Mouse (Mus musculus): Measurements from ENCODE around the gene Cdk9. TPM values are rescaled to one million over a fixed set of nuclear protein-coding genes. Genes with fewer than 3 reads are reported as not detected.
A peak's percentile ranks its signal among the peaks of the same experiment; 100 is the strongest.

Cdk9 gene
- total and polyA plus RNA-seq, 2 experiments from 2014 or later = 35.5 to 58.4 TPM

DNA sequence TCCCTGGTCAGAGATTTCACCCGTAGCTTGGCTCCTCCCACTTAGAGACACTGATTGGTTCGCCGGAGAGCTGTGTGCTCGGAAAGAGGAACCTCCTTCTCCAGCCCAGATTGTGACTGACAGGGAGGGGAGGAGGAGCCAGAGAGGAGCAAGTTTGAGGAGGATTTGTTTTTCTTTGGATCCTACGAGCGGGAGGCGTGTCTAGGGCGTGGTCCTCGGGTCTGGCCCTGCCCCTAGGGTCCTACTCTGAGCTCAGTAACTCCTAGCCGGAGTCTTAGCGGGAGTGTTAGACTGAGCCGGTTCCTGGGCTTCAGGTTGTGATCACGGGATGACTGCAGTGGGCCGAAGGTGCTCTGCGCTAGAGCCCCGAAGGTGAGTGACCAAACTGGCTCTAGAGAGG is 14.6 kb upstream of the Cdk9 start:
- peaks cover 11% of the 10 kb centered on the region for H3K4me1 ChIP-seq (ENCODE audit: control insufficient read depth, insufficient read depth)
- H3K4me2 ChIP-seq (ENCODE audit: low read depth, low read length) = peak overlapping the region; percentile 53
- peak; percentile 96 for ATAC-seq (ENCODE audit: insufficient read depth, low read depth)
- H3K27ac ChIP-seq (ENCODE audit: low read depth) = peak overlapping the region; percentile 87
- H3K9ac ChIP-seq (replicated peaks; ENCODE audit: low read depth, low read length) = peak overlapping the region; percentile 43
- TF ChIP-seq CTCF (IDR thresholded peaks at IDR 0.05; ENCODE audit: low read depth) = no peak
- no peak for TF ChIP-seq EP300 (IDR thresholded peaks at IDR 0.05; ENCODE audit: low read depth)
- H3K36me3 ChIP-seq (replicated peaks; ENCODE audit: control insufficient read depth, insufficient read depth, low read length) = no peaks in the 10 kb centered on the region
- no peaks in the 10 kb centered on the region for H3K27me3 ChIP-seq (ENCODE audit: control insufficient read depth, insufficient read depth, low read length)
- peak overlapping the region; percentile 51 for H3K4me3 ChIP-seq (ENCODE audit: low read depth, low read length)
- under 1% methylated on average over 16 of the region's 16 CpGs for WGBS
- DNase-seq (ENCODE audit: low spot score) = peak; percentile 98
- H3K9me3 ChIP-seq (replicated peaks; ENCODE audit: control insufficient read depth, low read length) = no peaks in the 10 kb centered on the region

DNA sequence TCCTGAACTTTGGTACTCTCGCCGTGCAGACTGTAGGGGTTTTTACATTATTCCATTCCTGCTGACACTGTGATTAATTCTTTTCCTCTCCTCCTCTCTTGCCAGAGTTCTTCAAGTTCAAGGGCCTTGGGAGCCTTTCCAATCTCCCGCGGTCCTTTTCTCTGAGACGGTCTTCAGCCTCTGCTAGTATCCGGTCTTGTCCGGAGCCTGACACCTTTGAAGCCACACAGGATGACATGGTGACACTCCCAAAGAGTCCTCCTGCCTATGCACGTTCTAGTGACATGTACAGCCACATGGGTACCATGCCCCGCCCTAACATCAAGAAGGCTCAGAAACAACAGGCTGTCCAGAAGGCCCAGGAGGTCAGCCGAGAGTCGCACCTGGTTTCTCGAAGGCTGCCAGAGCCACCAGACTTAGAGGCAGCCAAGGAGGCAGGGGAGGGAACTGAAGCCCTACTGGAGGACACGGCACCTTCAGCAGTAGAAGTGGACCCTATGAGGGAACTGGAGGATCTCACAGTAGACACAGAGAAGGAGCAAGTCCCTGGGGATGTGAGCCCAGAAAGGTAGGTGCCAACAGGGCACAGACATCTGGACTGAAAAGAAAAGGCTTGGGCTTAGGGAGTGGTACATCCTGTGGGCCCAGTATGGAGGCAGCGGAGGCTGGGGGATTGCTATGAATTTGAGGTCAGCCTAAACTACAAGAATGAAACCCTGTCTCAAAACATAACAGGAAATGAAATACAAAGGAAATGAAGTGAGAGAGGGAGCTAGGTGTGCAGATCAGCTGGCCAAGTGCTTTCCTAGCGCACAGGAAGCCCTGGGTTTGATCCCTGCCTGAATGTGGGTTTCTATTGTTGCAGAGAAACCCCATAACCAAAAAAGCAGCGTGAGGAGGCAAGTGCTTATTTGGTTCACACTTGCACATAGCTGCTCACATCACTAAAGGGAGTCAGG is 12.2 kb upstream of the Cdk9 start:
- H3K36me3 ChIP-seq (replicated peaks; ENCODE audit: control insufficient read depth, insufficient read depth, low read length) = no peaks in the 10 kb centered on the region
- H3K4me3 ChIP-seq (ENCODE audit: low read depth, low read length) = no peak overlapping the region
- no peaks in the 10 kb centered on the region for H3K4me1 ChIP-seq (ENCODE audit: control insufficient read depth, insufficient read depth)
- no peaks in the 10 kb centered on the region for H3K27me3 ChIP-seq (ENCODE audit: control insufficient read depth, insufficient read depth, low read length)
- no peak overlapping the region for H3K4me2 ChIP-seq (ENCODE audit: low read depth, low read length)
- DNase-seq (ENCODE audit: low spot score) = no peak
- H3K9me3 ChIP-seq (replicated peaks; ENCODE audit: control insufficient read depth, low read length) = no peaks in the 10 kb centered on the region
- H3K9ac ChIP-seq (replicated peaks; ENCODE audit: low read depth, low read length) = no peak overlapping the region
- no peak for TF ChIP-seq CTCF (IDR thresholded peaks at IDR 0.05; ENCODE audit: low read depth)
- TF ChIP-seq EP300 (IDR thresholded peaks at IDR 0.05; ENCODE audit: low read depth) = no peak
- 73% methylated on average over 16 of the region's 16 CpGs for WGBS
- H3K27ac ChIP-seq (ENCODE audit: low read depth) = peak overlapping the region; percentile 48; the same call in 1 of the 2 replicates
- ATAC-seq (ENCODE audit: insufficient read depth, low read depth) = no peak

DNA sequence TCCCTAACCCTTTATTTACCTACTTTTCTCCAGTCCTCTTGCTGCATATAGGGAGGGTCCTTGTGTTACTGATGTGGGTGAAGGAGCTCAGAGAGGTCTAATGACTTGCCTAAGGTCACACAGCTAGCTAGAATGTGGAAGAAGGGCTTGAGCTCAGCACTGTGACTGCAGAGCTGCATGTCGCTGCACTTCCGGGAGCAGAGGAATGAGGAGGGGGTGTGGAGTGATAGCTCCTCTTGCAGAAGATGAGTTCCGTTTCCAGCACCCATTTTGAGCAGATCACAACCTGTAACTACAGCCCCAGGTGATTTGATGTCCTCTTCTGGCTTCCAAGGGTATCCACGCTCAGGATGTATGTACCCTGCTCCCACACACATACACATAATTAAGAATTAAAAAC is 11.3 kb upstream of the Cdk9 start:
- WGBS = 70% methylated on average over 4 of the region's 4 CpGs
- TF ChIP-seq CTCF (IDR thresholded peaks at IDR 0.05; ENCODE audit: low read depth) = no peak
- TF ChIP-seq EP300 (IDR thresholded peaks at IDR 0.05; ENCODE audit: low read depth) = no peak
- Histone ChIP-seq H3K27ac (ENCODE audit: low read depth) (no peak overlapping the region), H3K9ac (replicated peaks; ENCODE audit: low read depth, low read length) (no peak overlapping the region), H3K4me1 (ENCODE audit: control insufficient read depth, insufficient read depth) (no peaks in the 10 kb centered on the region), H3K9me3 (replicated peaks; ENCODE audit: control insufficient read depth, low read length) (no peaks in the 10 kb centered on the region), H3K4me2 (ENCODE audit: low read depth, low read length) (no peak overlapping the region), H3K4me3 (ENCODE audit: low read depth, low read length) (no peak overlapping the region), H3K27me3 (ENCODE audit: control insufficient read depth, insufficient read depth, low read length) (no peaks in the 10 kb centered on the region), H3K36me3 (replicated peaks; ENCODE audit: control insufficient read depth, insufficient read depth, low read length) (no peaks in the 10 kb centered on the region)
- no peak for DNase-seq (ENCODE audit: low spot score)
- ATAC-seq (ENCODE audit: insufficient read depth, low read depth) = no peak

GRCm38 (mm10) chr2:32722581-32722980 is 9.7 kb upstream of the Cdk9 start:
- 58% methylated on average over 3 of the region's 3 CpGs for WGBS
- Histone ChIP-seq H3K9ac (replicated peaks; ENCODE audit: low read depth, low read length) (no peak overlapping the region), H3K4me3 (ENCODE audit: low read depth, low read length) (no peak overlapping the region), H3K27ac (ENCODE audit: low read depth) (0 out of 2 replicates have a peak overlapping the region, but pooled peaks have one; percentile 56), H3K9me3 (replicated peaks; ENCODE audit: control insufficient read depth, low read length) (no peaks in the 10 kb centered on the region), H3K36me3 (replicated peaks; ENCODE audit: control insufficient read depth, insufficient read depth, low read length) (no peaks in the 10 kb centered on the region), H3K4me1 (ENCODE audit: control insufficient read depth, insufficient read depth) (no peaks in the 10 kb centered on the region), H3K27me3 (ENCODE audit: control insufficient read depth, insufficient read depth, low read length) (no peaks in the 10 kb centered on the region), H3K4me2 (ENCODE audit: low read depth, low read length) (no peak overlapping the region; the same call in 1 of the 2 replicates)
- DNase-seq (ENCODE audit: low spot score) (no peak), ATAC-seq (ENCODE audit: insufficient read depth, low read depth) (no peak)
- TF ChIP-seq EP300 (IDR thresholded peaks at IDR 0.05; ENCODE audit: low read depth) = no peak
- no peak for TF ChIP-seq CTCF (IDR thresholded peaks at IDR 0.05; ENCODE audit: low read depth)

DNA sequence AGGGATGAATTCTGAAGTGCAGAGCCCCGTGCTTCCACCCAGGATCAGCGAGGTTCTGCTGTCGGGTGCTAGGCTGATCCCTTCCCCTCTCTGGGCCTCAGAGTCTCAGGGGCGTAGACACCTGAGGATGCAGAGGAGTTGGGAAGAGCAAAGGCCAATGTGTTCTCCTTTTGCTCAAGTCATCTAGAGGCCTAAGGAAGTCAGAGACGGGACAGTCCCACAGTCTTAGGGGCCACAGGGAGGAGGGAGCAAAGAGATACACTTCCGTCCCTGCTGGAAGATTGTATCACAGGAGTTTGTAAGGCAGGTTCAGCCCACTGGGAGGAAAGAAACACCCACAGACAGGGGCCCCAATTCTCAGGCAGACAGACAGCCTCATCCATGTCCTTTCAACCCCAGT is 9.2 kb upstream of the Cdk9 start:
- H3K9me3 ChIP-seq (replicated peaks; ENCODE audit: control insufficient read depth, low read length) = no peaks in the 10 kb centered on the region
- peak overlapping the region; percentile 6; the same call in 1 of the 2 replicates for H3K4me3 ChIP-seq (ENCODE audit: low read depth, low read length)
- TF ChIP-seq CTCF (IDR thresholded peaks at IDR 0.05; ENCODE audit: low read depth) = no peak
- TF ChIP-seq EP300 (IDR thresholded peaks at IDR 0.05; ENCODE audit: low read depth) = no peak
- no peak overlapping the region for H3K9ac ChIP-seq (replicated peaks; ENCODE audit: low read depth, low read length)
- H3K4me1 ChIP-seq (ENCODE audit: control insufficient read depth, insufficient read depth) = no peaks in the 10 kb centered on the region
- DNase-seq (ENCODE audit: low spot score) = no peak
- 54% methylated on average over 6 of the region's 6 CpGs for WGBS
- no peaks in the 10 kb centered on the region for H3K36me3 ChIP-seq (replicated peaks; ENCODE audit: control insufficient read depth, insufficient read depth, low read length)
- peak overlapping the region; percentile 56; the same call in 1 of the 2 replicates for H3K27ac ChIP-seq (ENCODE audit: low read depth)
- peak overlapping the region; percentile 46; the same call in 1 of the 2 replicates for H3K4me2 ChIP-seq (ENCODE audit: low read depth, low read length)
- no peak for ATAC-seq (ENCODE audit: insufficient read depth, low read depth)
- no peaks in the 10 kb centered on the region for H3K27me3 ChIP-seq (ENCODE audit: control insufficient read depth, insufficient read depth, low read length)

Data from heart, postnatal 0 days (tissue).